In the genomic region with DNA sequence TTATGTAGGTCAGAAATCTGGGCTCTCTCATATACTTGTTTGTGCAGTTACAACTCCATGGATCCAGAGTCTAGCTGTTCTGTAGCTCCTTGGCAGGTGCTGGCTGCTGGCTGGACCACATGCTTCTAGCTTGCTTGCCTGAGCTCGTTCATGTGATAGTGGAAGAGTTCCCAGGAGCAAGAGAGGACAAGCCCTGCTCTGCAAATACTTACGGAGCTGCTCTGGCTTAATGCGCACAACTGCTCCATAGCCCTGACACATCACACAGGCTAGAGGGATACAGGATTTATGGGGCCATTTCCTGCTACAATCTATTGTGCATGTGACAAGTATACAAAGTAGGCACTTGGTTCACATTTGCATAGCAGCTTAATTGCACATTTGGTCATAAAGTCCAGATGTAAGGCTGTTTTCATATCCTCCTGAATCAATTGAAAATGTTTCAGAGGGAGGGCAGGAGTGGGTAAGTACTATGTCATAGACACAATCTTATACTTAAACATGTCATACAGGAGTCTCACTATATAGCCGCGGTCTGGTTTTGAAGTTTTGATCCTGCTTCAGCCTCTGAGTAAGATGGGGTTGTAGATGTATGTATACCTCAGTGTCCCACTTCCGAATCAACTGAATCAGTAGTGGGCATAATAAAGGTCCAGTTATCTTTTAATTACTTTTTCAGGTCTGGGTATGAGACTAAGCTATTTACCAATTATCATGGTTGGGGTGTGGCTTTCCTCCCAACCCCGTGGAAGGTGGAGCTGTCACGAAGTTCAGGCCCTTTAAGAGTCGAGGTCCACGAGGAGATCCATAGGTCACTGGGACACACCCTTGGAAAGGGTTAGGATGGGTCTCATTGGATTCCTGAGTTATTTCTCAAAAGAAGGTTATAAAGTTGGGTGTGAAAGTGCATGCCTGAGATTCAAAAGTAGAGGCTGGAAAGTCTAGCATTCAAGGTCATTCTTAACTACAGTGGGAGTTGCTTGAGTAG, we compare ENCODE assay signal across 16 mouse cellular contexts.
DNase-seq lines count a peak whose midpoint lies in the region; ATAC-seq and TF ChIP-seq lines count a peak whose summit lies in the region.
"Had no signal": no experiment of that assay in that cellular context is flagged by ENCODE, and none has a peak within 500 bp of the region (broad histone marks: within the 10 kb centered on the region; RNA-seq: fewer than 3 reads in every experiment).

No protein-coding gene starts in this region.

- no peaks in the 10 kb centered on the region for H3K4me1 ChIP-seq in heart, adult 2 months (ENCODE audit: control insufficient read depth, insufficient read depth, low read length)
- H3K4me1 ChIP-seq in heart, embryonic 12.5 days (replicated peaks), result no peaks in the 10 kb centered on the region
- H3K4me1 ChIP-seq in intestine, embryonic 16.5 days (ENCODE audit: control insufficient read depth, insufficient read depth, low read length), result no peaks in the 10 kb centered on the region
- H3K4me1 ChIP-seq: embryonic facial prominence, embryonic 12.5 days; hindbrain, embryonic 13.5 days; limb, embryonic 13.5 days; lung, embryonic 15.5 days had no signal

- no peaks in the 10 kb centered on the region for H3K36me3 ChIP-seq in heart, adult 2 months (ENCODE audit: control insufficient read depth, insufficient read depth, low read length)
- peaks cover 4% of the 10 kb centered on the region; the same call in 1 of the 2 replicates for H3K36me3 ChIP-seq in heart, embryonic 12.5 days
- no peaks in the 10 kb centered on the region for H3K36me3 ChIP-seq in intestine, embryonic 16.5 days (ENCODE audit: control insufficient read depth, insufficient read depth, low read length)
- H3K36me3 ChIP-seq: embryonic facial prominence, embryonic 12.5 days; hindbrain, embryonic 13.5 days; limb, embryonic 13.5 days; lung, embryonic 15.5 days had no signal

- no peaks in the 10 kb centered on the region for H3K27me3 ChIP-seq in heart, adult 2 months (ENCODE audit: control insufficient read depth, insufficient read depth, low read length)
- H3K27me3 ChIP-seq in heart, embryonic 12.5 days (replicated peaks), result no peaks in the 10 kb centered on the region
- H3K27me3 ChIP-seq in intestine, embryonic 16.5 days (replicated peaks; ENCODE audit: control insufficient read depth, insufficient read depth, low read length), result no peaks in the 10 kb centered on the region
- H3K27me3 ChIP-seq: embryonic facial prominence, embryonic 12.5 days; hindbrain, embryonic 13.5 days; limb, embryonic 13.5 days; lung, embryonic 15.5 days had no signal

- no peak for ATAC-seq in heart, embryonic 12.5 days (ENCODE audit: insufficient number of reproducible peaks, low FRiP score)
- ATAC-seq in intestine, embryonic 16.5 days, result peak; percentile 91
- ATAC-seq in cerebellum, adult (ENCODE audit: insufficient number of reproducible peaks, low FRiP score, low TSS enrichment), result no peak
- no peak for ATAC-seq in granulocyte monocyte progenitor cell, adult 5-6 weeks (replicated peaks; ENCODE audit: poor library complexity, severe bottlenecking)

- TF ChIP-seq EP300 in heart, adult 2 months (IDR thresholded peaks at IDR 0.05; ENCODE audit: insufficient read depth, low read depth, low read length), result peak; percentile 94

- H3K4me2 ChIP-seq in heart, embryonic 12.5 days, result no peak overlapping the region
- H3K4me2 ChIP-seq in intestine, embryonic 16.5 days (ENCODE audit: low read depth, low read length), result no peak overlapping the region
- H3K4me2 ChIP-seq: embryonic facial prominence, embryonic 12.5 days; hindbrain, embryonic 13.5 days; limb, embryonic 13.5 days; lung, embryonic 15.5 days had no signal

- H3K79me2 ChIP-seq in heart, adult 2 months (replicated peaks; ENCODE audit: control insufficient read depth, insufficient read depth, low read length), result no peaks in the 10 kb centered on the region

- no peak for TF ChIP-seq CTCF in heart, adult 2 months (IDR thresholded peaks at IDR 0.05)
- TF ChIP-seq CTCF in gastrocnemius, adult 2 months (IDR thresholded peaks at IDR 0.05), result no peak

- 76% methylated on average over 10 of the region's 10 CpGs for WGBS in heart, adult 2 months
- WGBS in heart, embryonic 12.5 days, result 82% methylated on average over 10 of the region's 10 CpGs
- WGBS in intestine, embryonic 16.5 days, result 71% methylated on average over 10 of the region's 10 CpGs

- peak in 1 of 2 experiments; percentile 64 for DNase-seq in heart, adult 2 months
- DNase-seq in R1 (ENCODE audit: low read depth, low spot score), result peak; percentile 19
- peak; percentile 85 for DNase-seq in gastrocnemius, adult 2 months
- no peak for DNase-seq in layer of hippocampus, adult 11-12 months (ENCODE audit: low spot score)
- DNase-seq: adrenal gland, adult 2 months; cerebellum, adult 9-10 months; right cerebral cortex, postnatal 25 days had no signal

- H3K27ac ChIP-seq in heart, adult 2 months, result no peak overlapping the region
- no peak overlapping the region for H3K27ac ChIP-seq in heart, embryonic 12.5 days (ENCODE audit: poor library complexity, severe bottlenecking)
- peak overlapping the region; percentile 75 for H3K27ac ChIP-seq in gastrocnemius, adult 2 months
- no peak overlapping the region for H3K27ac ChIP-seq in intestine, embryonic 16.5 days (ENCODE audit: low read length)
- H3K27ac ChIP-seq: embryonic facial prominence, embryonic 12.5 days; hindbrain, embryonic 13.5 days; layer of hippocampus, adult 2 months; limb, embryonic 13.5 days; lung, embryonic 15.5 days had no signal

- no peak overlapping the region for H3K9ac ChIP-seq in heart, adult 2 months (ENCODE audit: low read depth, low read length)
- no peak overlapping the region for H3K9ac ChIP-seq in heart, embryonic 12.5 days
- H3K9ac ChIP-seq in intestine, embryonic 16.5 days (ENCODE audit: low read depth, low read length), result no peak overlapping the region
- H3K9ac ChIP-seq: embryonic facial prominence, embryonic 12.5 days; hindbrain, embryonic 13.5 days; limb, embryonic 13.5 days; lung, embryonic 15.5 days had no signal

- no peak overlapping the region for H3K4me3 ChIP-seq in heart, adult 2 months
- H3K4me3 ChIP-seq in heart, embryonic 12.5 days, result no peak overlapping the region
- H3K4me3 ChIP-seq in gastrocnemius, adult 2 months, result no peak overlapping the region
- no peak overlapping the region for H3K4me3 ChIP-seq in intestine, embryonic 16.5 days (ENCODE audit: low read length)
- H3K4me3 ChIP-seq: embryonic facial prominence, embryonic 12.5 days; hindbrain, embryonic 13.5 days; layer of hippocampus, adult 2 months; limb, embryonic 13.5 days; lung, embryonic 15.5 days had no signal

- no peak for TF ChIP-seq POLR2A in heart, adult 2 months (IDR thresholded peaks at IDR 0.05; ENCODE audit: insufficient read depth, low read depth, low read length)

- intact Hi-C loops in heart, adult 2 months (cut with DNase I), result no loop called here
- intact Hi-C loops in gastrocnemius, adult 2 months (cut with DNase I), result loop anchor here (10.0 kb wide), 1 partner anchor 202 kb away; no protein-coding TSS in a partner anchor

- H3K9me3 ChIP-seq in heart, embryonic 12.5 days (replicated peaks), result peaks cover 4% of the 10 kb centered on the region; the same call in 1 of the 2 replicates
- H3K9me3 ChIP-seq in intestine, embryonic 16.5 days (ENCODE audit: control insufficient read depth, low read length), result no peaks in the 10 kb centered on the region
- H3K9me3 ChIP-seq: hindbrain, embryonic 13.5 days; limb, embryonic 13.5 days; lung, embryonic 15.5 days had no signal
